Mouse (Mus musculus) liver, adult 2 months (tissue): ENCODE results near the gene Kcna3.

Source experiments
- CTCF ChIP-seq: fragments of 200-500 bp; IDR thresholded peaks from 2 replicates; pipeline ENCODE4 v1.5.1; 2011; ENCODE audit warnings: low read depth, low read length, control low read depth
- POLR2A ChIP-seq: fragments of 200-500 bp; IDR thresholded peaks from 2 replicates; pipeline ENCODE4 v1.6.1; 2011; ENCODE audit warnings: low read length, control low read depth; ENCODE audit not compliant: insufficient read depth; ENCODE audit errors: extremely low read depth

DNA sequence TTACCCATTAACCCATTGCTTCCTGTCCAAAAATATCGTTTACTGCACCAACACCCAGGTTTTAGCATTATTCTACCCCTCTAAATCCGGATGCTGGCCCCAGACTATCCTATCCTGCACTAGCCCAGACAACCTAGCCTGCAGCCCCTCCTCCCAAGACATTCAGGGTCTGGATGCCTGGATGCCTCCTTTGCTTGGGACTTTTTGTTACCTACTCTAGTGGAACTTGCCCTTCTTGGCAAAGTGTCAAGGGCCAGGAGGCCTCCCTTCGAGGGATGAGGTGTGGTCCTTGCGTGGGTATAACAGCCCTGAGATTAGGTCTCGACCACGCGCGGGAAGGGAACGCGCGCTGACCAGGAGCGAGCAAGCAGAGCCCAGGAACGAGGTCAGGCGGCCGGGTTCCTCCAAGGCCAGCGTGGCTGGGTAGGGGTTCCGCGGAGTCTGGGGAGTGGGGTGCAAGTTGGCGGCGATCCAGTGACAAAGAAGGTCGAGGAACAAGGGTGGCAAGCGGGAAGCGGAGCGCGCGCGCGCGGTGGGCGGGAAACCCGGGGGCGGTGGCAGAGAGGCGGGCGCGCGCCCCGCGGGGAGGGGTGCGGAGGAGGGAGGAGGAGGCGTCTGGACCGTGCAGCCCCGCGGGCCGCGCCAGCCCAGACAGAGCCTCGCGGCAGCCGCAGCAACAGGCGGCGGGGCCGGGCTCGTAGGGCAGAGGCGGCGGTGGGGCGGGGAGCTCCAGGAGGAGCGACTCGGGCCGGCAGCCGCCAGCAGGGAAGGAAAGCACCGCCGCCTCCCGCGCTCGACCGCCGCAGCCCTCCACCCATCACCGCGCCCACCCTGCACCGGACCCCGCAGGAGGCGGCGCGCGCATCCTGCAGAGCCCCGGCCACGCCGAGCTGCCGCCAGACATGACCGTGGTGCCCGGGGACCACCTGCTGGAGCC lies at the start of gene Kcna3:
- TF ChIP-seq POLR2A (no peak), CTCF (no peak)
